Mouse (Mus musculus): ENCODE measurements at regions not wholly inside any gene's neighbourhood (a gene's known extent, or its start where the extent isn't known, plus 50 kb on each side); places are given as distances from the start of the nearest gene placed in this dataset.

GRCm38 (mm10) chr8:89202484-89203096 lies 158.6 kb upstream of the Sall1 start:
- H3K4me3 ChIP-seq (replicated peaks) = no peak overlapping the region
- H3K36me3 ChIP-seq = no peaks in the 10 kb centered on the region
- ATAC-seq = no peak
- H3K9me3 ChIP-seq = no peaks in the 10 kb centered on the region
- H3K4me2 ChIP-seq (replicated peaks) = no peak overlapping the region
- no peaks in the 10 kb centered on the region for H3K4me1 ChIP-seq (replicated peaks)
- H3K9ac ChIP-seq = no peak overlapping the region
- H3K27me3 ChIP-seq (replicated peaks) = no peaks in the 10 kb centered on the region
- WGBS = 78% methylated on average over 5 of the region's 5 CpGs
- H3K27ac ChIP-seq = no peak overlapping the region

- Histone ChIP-seq H3K9me3 (no peaks in the 10 kb centered on the region), H3K4me2 (replicated peaks) (no peak overlapping the region), H3K9ac (no peak overlapping the region), H3K27ac (no peak overlapping the region), H3K4me3 (replicated peaks) (no peak overlapping the region), H3K4me1 (replicated peaks) (no peaks in the 10 kb centered on the region), H3K27me3 (replicated peaks) (no peaks in the 10 kb centered on the region), H3K36me3 (no peaks in the 10 kb centered on the region)
- ATAC-seq = no peak
- WGBS = 77% methylated on average over 2 of the region's 2 CpGs
Measured at GRCm38 (mm10) chr8:89200301-89200700, 156.3 kb upstream of the Sall1 start.

DNA sequence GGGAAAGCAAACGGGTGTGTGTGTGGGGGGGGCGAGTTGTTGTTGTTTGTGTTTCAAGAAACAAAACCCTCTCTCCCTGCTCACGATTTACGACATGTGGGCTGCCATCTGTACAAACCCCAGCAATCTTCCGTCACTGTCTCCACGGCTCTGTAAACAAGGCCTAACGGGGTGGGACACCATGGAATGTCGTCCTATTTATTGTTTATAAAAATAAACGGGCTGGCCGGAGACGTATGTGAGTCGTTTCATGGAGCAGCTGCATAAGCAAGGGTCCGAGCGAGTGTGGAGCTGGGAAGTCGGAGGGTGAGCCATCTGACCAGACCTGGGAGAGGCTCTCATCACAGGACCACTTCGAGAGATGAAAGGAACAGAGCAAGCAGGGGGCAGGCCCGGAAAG lies 141.4 kb upstream of the Sall1 start:
- Histone ChIP-seq H3K4me2 (replicated peaks) (no peak overlapping the region), H3K27ac (no peak overlapping the region), H3K27me3 (replicated peaks) (no peaks in the 10 kb centered on the region), H3K4me1 (replicated peaks) (no peaks in the 10 kb centered on the region), H3K4me3 (replicated peaks) (no peak overlapping the region), H3K9ac (no peak overlapping the region), H3K9me3 (no peaks in the 10 kb centered on the region), H3K36me3 (no peaks in the 10 kb centered on the region)
- WGBS = 30% methylated on average over 17 of the region's 17 CpGs
- no peak for ATAC-seq

- no peak overlapping the region for H3K9ac ChIP-seq
- WGBS = 91% methylated on average over 7 of the region's 7 CpGs
Measured at GRCm38 (mm10) chr8:89175631-89176030, 131.7 kb upstream of the Sall1 start.

GRCm38 (mm10) chr8:89171561-89171960 lies 127.6 kb upstream of the Sall1 start:
- Histone ChIP-seq H3K9me3 (no peaks in the 10 kb centered on the region), H3K4me3 (replicated peaks) (no peak overlapping the region), H3K27me3 (replicated peaks) (no peaks in the 10 kb centered on the region), H3K27ac (no peak overlapping the region), H3K4me2 (replicated peaks) (no peak overlapping the region), H3K4me1 (replicated peaks) (no peaks in the 10 kb centered on the region), H3K9ac (no peak overlapping the region), H3K36me3 (no peaks in the 10 kb centered on the region)
- WGBS = 80% methylated on average over 5 of the region's 5 CpGs
- no peak for ATAC-seq

More at GRCm38 (mm10) chr8:89175631-89176030, 131.7 kb upstream of the Sall1 start:
- Histone ChIP-seq H3K4me2 (replicated peaks) (no peak overlapping the region), H3K27me3 (replicated peaks) (no peaks in the 10 kb centered on the region), H3K4me1 (replicated peaks) (no peaks in the 10 kb centered on the region), H3K9me3 (no peaks in the 10 kb centered on the region), H3K36me3 (no peaks in the 10 kb centered on the region), H3K4me3 (replicated peaks) (no peak overlapping the region), H3K27ac (no peak overlapping the region)
- ATAC-seq = no peak

DNA sequence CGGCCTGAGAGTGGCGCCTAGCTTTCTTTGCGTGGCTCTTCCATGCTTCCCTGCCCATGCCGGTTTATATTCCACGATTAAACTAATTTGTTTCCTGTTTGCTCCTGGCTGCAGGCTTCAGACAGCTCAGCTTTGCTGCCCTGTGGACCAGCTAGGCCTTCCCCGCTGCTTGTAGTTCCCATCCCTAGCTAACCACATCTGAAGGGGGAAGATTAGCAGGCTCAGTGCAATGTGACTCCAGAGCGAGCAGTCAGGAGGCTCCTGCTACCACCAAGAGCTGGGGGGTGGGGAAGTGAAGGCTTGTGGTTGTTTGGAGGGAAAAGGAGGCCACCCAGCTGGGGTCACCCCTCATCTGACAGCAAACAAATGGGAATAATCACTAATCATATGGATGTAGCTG lies 125.5 kb upstream of the Sall1 start:
- Histone ChIP-seq H3K4me2 (replicated peaks) (no peak overlapping the region), H3K27ac (no peak overlapping the region), H3K4me1 (replicated peaks) (no peaks in the 10 kb centered on the region), H3K9ac (no peak overlapping the region), H3K36me3 (no peaks in the 10 kb centered on the region), H3K27me3 (replicated peaks) (no peaks in the 10 kb centered on the region), H3K9me3 (no peaks in the 10 kb centered on the region), H3K4me3 (replicated peaks) (no peak overlapping the region)
- WGBS = 52% methylated on average over 7 of the region's 7 CpGs
- no peak for ATAC-seq

DNA sequence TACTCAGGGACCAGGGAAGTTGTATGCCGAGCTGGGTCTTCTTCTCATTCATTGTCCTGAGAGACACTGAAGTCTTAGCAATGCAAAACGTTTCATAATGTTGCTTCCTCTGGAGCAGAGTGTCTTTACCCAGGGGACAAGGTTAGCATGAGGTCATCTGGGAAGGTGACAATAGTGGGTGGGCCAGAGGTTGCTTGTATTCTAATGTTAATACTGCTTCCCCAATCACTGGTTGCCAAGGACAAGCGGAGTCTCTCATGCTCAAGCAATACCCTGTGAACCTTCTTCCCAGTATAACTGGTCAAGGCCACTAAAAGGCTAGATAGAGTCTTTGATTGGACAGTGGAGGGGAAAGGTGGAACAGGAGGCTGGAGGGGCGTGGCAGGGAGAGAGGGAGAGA lies 123.1 kb upstream of the Sall1 start:
- H3K9me3 ChIP-seq = no peaks in the 10 kb centered on the region
- H3K36me3 ChIP-seq = no peaks in the 10 kb centered on the region
- 72% methylated on average over 4 of the region's 4 CpGs for WGBS
- H3K4me2 ChIP-seq (replicated peaks) = no peak overlapping the region
- H3K4me1 ChIP-seq (replicated peaks) = no peaks in the 10 kb centered on the region
- ATAC-seq = no peak
- no peak overlapping the region for H3K27ac ChIP-seq
- H3K4me3 ChIP-seq (replicated peaks) = no peak overlapping the region
- no peaks in the 10 kb centered on the region for H3K27me3 ChIP-seq (replicated peaks)
- H3K9ac ChIP-seq = no peak overlapping the region

GRCm38 (mm10) chr8:89156909-89157308 lies 112.9 kb upstream of the Sall1 start:
- Histone ChIP-seq H3K4me1 (replicated peaks) (no peaks in the 10 kb centered on the region), H3K9me3 (no peaks in the 10 kb centered on the region), H3K36me3 (no peaks in the 10 kb centered on the region), H3K27ac (no peak overlapping the region), H3K4me3 (replicated peaks) (no peak overlapping the region), H3K27me3 (replicated peaks) (no peaks in the 10 kb centered on the region), H3K9ac (no peak overlapping the region), H3K4me2 (replicated peaks) (no peak overlapping the region)
- 79% methylated on average over 1 of the region's 1 CpGs for WGBS
- ATAC-seq = no peak

DNA sequence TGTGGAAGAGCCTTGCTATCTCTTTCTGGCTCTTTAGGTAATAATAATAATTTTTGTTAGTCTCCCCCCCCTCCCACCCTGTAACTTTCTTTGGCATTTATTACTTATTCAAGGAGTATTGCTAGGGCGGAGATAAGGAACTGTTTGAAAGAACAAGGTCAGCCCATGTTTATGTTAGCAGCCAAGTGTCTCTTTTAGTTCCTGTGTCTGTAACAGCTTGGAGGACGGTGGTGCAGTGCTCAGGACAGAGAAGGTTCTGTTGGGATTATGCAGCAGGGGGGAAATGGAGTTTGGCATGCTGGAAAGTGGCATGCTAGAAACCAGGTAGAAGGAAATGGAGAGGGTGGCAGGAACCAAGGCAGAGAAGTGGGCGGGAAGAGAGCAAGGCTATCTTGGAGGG lies 109.6 kb upstream of the Sall1 start:
- 44% methylated on average over 3 of the region's 3 CpGs for WGBS
- no peak for ATAC-seq
- Histone ChIP-seq H3K4me3 (replicated peaks) (no peak overlapping the region), H3K9ac (no peak overlapping the region), H3K36me3 (no peaks in the 10 kb centered on the region), H3K4me1 (replicated peaks) (no peaks in the 10 kb centered on the region), H3K27ac (no peak overlapping the region), H3K4me2 (replicated peaks) (no peak overlapping the region), H3K27me3 (replicated peaks) (no peaks in the 10 kb centered on the region), H3K9me3 (no peaks in the 10 kb centered on the region)

DNA sequence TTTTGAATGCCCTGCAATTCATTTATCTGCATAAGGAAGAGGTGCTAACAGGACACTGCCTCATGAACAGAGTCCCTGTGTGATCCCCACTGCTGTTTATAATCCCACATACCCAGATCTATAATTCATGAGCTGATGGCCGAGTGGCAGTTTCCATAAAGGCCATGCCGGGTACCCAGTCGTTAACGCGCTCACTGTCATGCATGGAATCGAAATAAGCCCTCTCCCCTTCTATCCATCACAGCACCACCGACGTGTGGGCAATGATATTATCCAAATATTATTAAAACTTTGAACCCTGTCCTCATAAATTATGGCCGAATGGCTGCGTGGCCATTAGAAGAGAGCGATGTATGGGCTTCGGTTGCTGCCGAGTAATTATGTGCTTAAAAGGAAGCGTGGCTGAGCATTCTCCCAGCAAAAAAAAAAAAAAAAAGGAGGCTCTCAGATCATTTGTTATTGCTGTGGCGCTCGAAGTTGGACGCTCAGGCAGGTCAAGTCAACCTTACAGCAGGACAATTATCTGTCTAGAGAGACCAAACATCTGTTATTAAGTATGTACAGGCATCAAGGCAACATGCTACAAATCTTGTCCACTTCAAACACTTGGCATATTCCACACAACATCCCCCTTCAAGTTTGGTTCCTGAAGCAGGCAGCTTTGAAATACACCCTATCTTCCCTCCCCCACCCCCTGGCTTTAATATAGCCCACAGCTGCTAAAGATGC lies 109.1 kb upstream of the Sall1 start:
- 29% methylated on average over 17 of the region's 17 CpGs for WGBS
- H3K4me2 ChIP-seq (replicated peaks) = no peak overlapping the region
- no peaks in the 10 kb centered on the region for H3K27me3 ChIP-seq (replicated peaks)
- ATAC-seq = no peak
- no peaks in the 10 kb centered on the region for H3K36me3 ChIP-seq
- H3K27ac ChIP-seq = no peak overlapping the region
- H3K4me1 ChIP-seq (replicated peaks) = no peaks in the 10 kb centered on the region
- H3K9ac ChIP-seq = no peak overlapping the region
- H3K4me3 ChIP-seq (replicated peaks) = no peak overlapping the region
- no peaks in the 10 kb centered on the region for H3K9me3 ChIP-seq

- Histone ChIP-seq H3K36me3 (no peaks in the 10 kb centered on the region), H3K9me3 (no peaks in the 10 kb centered on the region), H3K9ac (no peak overlapping the region), H3K4me2 (replicated peaks) (no peak overlapping the region), H3K27ac (no peak overlapping the region), H3K27me3 (replicated peaks) (no peaks in the 10 kb centered on the region), H3K4me1 (replicated peaks) (no peaks in the 10 kb centered on the region), H3K4me3 (replicated peaks) (no peak overlapping the region)
- no peak for ATAC-seq
- 61% methylated on average over 8 of the region's 8 CpGs for WGBS
Measured at GRCm38 (mm10) chr8:89152331-89152730, 108.4 kb upstream of the Sall1 start.

DNA sequence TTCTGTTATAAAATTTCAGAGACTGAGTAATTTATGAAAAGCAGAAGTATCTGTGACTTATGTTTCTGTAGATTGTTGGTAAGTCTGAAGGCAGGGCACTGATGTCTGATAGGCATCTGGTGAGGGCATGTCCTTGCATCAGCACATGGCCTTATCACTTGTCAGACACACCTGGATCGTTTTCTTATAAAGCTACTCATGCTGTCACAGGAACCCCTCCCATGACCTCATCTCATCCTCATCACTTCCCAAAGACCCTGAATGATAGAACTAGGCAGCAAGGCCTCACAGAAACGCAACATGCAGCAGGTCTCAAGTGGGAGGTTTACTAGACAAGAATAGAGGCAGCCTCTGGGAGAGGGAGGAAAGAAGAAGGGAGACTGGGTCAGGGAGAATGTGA lies 107.0 kb upstream of the Sall1 start:
- Histone ChIP-seq H3K27me3 (replicated peaks) (no peaks in the 10 kb centered on the region), H3K27ac (no peak overlapping the region), H3K4me1 (replicated peaks) (no peaks in the 10 kb centered on the region), H3K9ac (no peak overlapping the region), H3K4me3 (replicated peaks) (no peak overlapping the region), H3K36me3 (no peaks in the 10 kb centered on the region), H3K9me3 (no peaks in the 10 kb centered on the region), H3K4me2 (replicated peaks) (no peak overlapping the region)
- no peak for ATAC-seq
- 77% methylated on average over 2 of the region's 2 CpGs for WGBS

- no peak overlapping the region for H3K4me3 ChIP-seq (replicated peaks)
- no peaks in the 10 kb centered on the region for H3K36me3 ChIP-seq
- no peak for ATAC-seq
- no peaks in the 10 kb centered on the region for H3K27me3 ChIP-seq (replicated peaks)
- H3K4me1 ChIP-seq (replicated peaks) = no peaks in the 10 kb centered on the region
- WGBS = 63% methylated on average over 8 of the region's 8 CpGs
- no peak overlapping the region for H3K27ac ChIP-seq
- H3K4me2 ChIP-seq (replicated peaks) = no peak overlapping the region
- no peaks in the 10 kb centered on the region for H3K9me3 ChIP-seq
- no peak overlapping the region for H3K9ac ChIP-seq
Measured at GRCm38 (mm10) chr8:89141529-89142235, 97.7 kb upstream of the Sall1 start.

Data from intestine, embryonic 15.5 days (tissue).